Mouse (Mus musculus) forebrain, embryonic 14.5 days (tissue): ENCODE results near the gene Gkap1. TPM values are rescaled to one million over a fixed set of nuclear protein-coding genes. Genes with fewer than 3 reads are reported as not detected.

Source experiments
- ATAC-seq: fragments of 200-750 bp; cut with Nextera tagmentation; 2 replicates; pipeline ENCODE4 v1.8.0; 2017; ENCODE audit warnings: mild to moderate bottlenecking, moderate library complexity
- DNase-seq: peaks from one replicate; pipeline ENCODE4 v3.0.0-alpha.2; 2015; ENCODE audit warnings: low spot score
- H3K27ac ChIP-seq: fragments of 300-500 bp; sonication (generic); 2 replicates; pipeline ENCODE4 v1.5.1; 2014; ENCODE audit warnings: low read depth, mild to moderate bottlenecking, control low read depth, low read length, moderate library complexity
- H3K27me3 ChIP-seq: fragments of 300-500 bp; sonication (generic); replicated peaks from 2 replicates; pipeline ENCODE4 v1.6.1; 2014; ENCODE audit warnings: low read length, control low read depth, mixed read lengths; ENCODE audit not compliant: control insufficient read depth, insufficient read depth
- H3K36me3 ChIP-seq: fragments of 300-500 bp; sonication (generic); 2 replicates; pipeline ENCODE4 v1.6.1; 2014; ENCODE audit warnings: low read length, control low read depth; ENCODE audit not compliant: control insufficient read depth, insufficient read depth
- H3K4me1 ChIP-seq: fragments of 300-500 bp; sonication (generic); 2 replicates; pipeline ENCODE4 v1.6.1; 2014; ENCODE audit warnings: antibody characterized with exemption, low read length, control low read depth; ENCODE audit not compliant: control insufficient read depth, insufficient read depth
- H3K4me2 ChIP-seq: fragments of 300-500 bp; sonication (generic); 2 replicates; pipeline ENCODE4 v1.6.1; 2014; ENCODE audit warnings: mild to moderate bottlenecking, control low read depth, low read length
- H3K4me3 ChIP-seq: fragments of 300-500 bp; sonication (generic); 2 replicates; pipeline ENCODE4 v1.5.1; 2014; ENCODE audit warnings: low read depth, low read length, control low read depth
- H3K9ac ChIP-seq: fragments of 300-500 bp; sonication (generic); 2 replicates; pipeline ENCODE4 v1.6.1; 2014; ENCODE audit warnings: mild to moderate bottlenecking, low read length, control low read depth, moderate library complexity
- H3K9me3 ChIP-seq: fragments of 300-500 bp; sonication (generic); replicated peaks from 2 replicates; pipeline ENCODE4 v1.6.1; 2016; ENCODE audit warnings: low read length, control low read depth, mixed read lengths; ENCODE audit not compliant: control insufficient read depth
- WGBS: fragments of 180-500 bp; shearing (Covaris S2); extraction: QIAGEN DNeasy Blood & Tissue Kit; methylation state at CpG from one replicate; pipeline ENCODE4 v1.1.7; 2014; 5-methylcytosine and 5-hydroxymethylcytosine counted together
- polyA plus RNA-seq: library from polyadenylated mRNA; unstranded; fragments of >200 nt; fragmentation: Nextera tagmentation; extraction: Ambion mirVana; gene quantifications from 2 replicates; pipeline ENCODE4 v1.2.1, GENCODE M21; 2014

The Gkap1 gene
- polyA plus RNA-seq, 1 experiment from 2014 or later, result 24.2 TPM

DNA sequence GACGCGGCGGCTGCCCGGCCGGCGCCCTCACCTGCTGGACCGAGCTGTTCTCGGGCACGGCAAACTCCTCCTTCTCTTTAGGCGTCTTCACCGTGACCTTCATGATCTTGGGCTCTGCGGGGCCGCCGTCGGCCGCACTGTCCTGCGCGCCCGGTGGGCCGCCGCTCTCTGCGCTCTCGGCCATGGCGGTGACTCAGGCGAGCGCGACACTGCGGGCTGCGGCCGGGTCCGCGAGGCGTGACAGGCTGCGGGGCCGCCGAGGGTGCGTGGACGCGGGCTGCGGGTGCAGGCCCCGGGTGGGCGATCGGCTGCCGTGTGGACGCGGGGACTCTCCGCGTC, 60.3 kb downstream of the Gkap1 start:
- H3K4me2 ChIP-seq, result peak overlapping the region; percentile 66
- peaks cover 16% of the 10 kb centered on the region for H3K4me1 ChIP-seq
- under 1% methylated on average over 42 of the region's 48 CpGs for WGBS
- H3K36me3 ChIP-seq, result no peaks in the 10 kb centered on the region
- DNase-seq, result no peak
- peak overlapping the region; percentile 100 for H3K4me3 ChIP-seq
- no peaks in the 10 kb centered on the region for H3K27me3 ChIP-seq
- ATAC-seq, result no peak
- H3K9me3 ChIP-seq, result no peaks in the 10 kb centered on the region
- peak overlapping the region; percentile 95 for H3K9ac ChIP-seq
- H3K27ac ChIP-seq, result peak overlapping the region; percentile 85

GRCm38 (mm10) chr13:58214346-58215252, 60.9 kb downstream of the Gkap1 start:
- peak; percentile 57 for ATAC-seq
- no peaks in the 10 kb centered on the region for H3K27me3 ChIP-seq
- no peaks in the 10 kb centered on the region for H3K36me3 ChIP-seq
- peak overlapping the region; percentile 95 for H3K9ac ChIP-seq
- 3% methylated on average over 41 of the region's 49 CpGs for WGBS
- peak overlapping the region; percentile 66 for H3K4me2 ChIP-seq
- H3K4me3 ChIP-seq, result peak overlapping the region; percentile 100
- peak; percentile 36 for DNase-seq
- no peaks in the 10 kb centered on the region for H3K9me3 ChIP-seq
- H3K27ac ChIP-seq, result peak overlapping the region; percentile 85
- H3K4me1 ChIP-seq, result peaks cover 16% of the 10 kb centered on the region

- 67% methylated on average over 8 of the region's 8 CpGs for WGBS
- peak overlapping the region; percentile 66 for H3K4me2 ChIP-seq
- no peaks in the 10 kb centered on the region for H3K9me3 ChIP-seq
- ATAC-seq (no peak), DNase-seq (no peak)
- peaks cover 16% of the 10 kb centered on the region for H3K4me1 ChIP-seq
- peak overlapping the region; percentile 100; the same call in 1 of the 2 replicates for H3K4me3 ChIP-seq
- peak overlapping the region; percentile 29 for H3K9ac ChIP-seq
- no peaks in the 10 kb centered on the region for H3K36me3 ChIP-seq
- no peaks in the 10 kb centered on the region for H3K27me3 ChIP-seq
- no peak overlapping the region for H3K27ac ChIP-seq
Measured at GRCm38 (mm10) chr13:58213801-58214200, 61.7 kb downstream of the Gkap1 start.

GRCm38 (mm10) chr13:58212530-58212929, 63.0 kb downstream of the Gkap1 start:
- 84% methylated on average over 2 of the region's 2 CpGs for WGBS
- DNase-seq, result no peak

GRCm38 (mm10) chr13:58210441-58210840, 65.1 kb downstream of the Gkap1 start:
- H3K4me3 ChIP-seq, result no peak overlapping the region
- no peak overlapping the region for H3K4me2 ChIP-seq
- no peak for DNase-seq
- peaks cover 10% of the 10 kb centered on the region for H3K4me1 ChIP-seq
- H3K9me3 ChIP-seq, result no peaks in the 10 kb centered on the region
- WGBS, result 81% methylated on average over 5 of the region's 5 CpGs
- no peaks in the 10 kb centered on the region for H3K27me3 ChIP-seq
- no peak for ATAC-seq
- no peak overlapping the region for H3K27ac ChIP-seq
- no peaks in the 10 kb centered on the region for H3K36me3 ChIP-seq
- no peak overlapping the region for H3K9ac ChIP-seq

More at GRCm38 (mm10) chr13:58212530-58212929, 63.0 kb downstream of the Gkap1 start:
- Histone ChIP-seq H3K9me3 (no peaks in the 10 kb centered on the region), H3K4me2 (no peak overlapping the region), H3K4me3 (no peak overlapping the region), H3K4me1 (peaks cover 16% of the 10 kb centered on the region), H3K27ac (no peak overlapping the region), H3K9ac (no peak overlapping the region), H3K36me3 (no peaks in the 10 kb centered on the region), H3K27me3 (no peaks in the 10 kb centered on the region)
- no peak for ATAC-seq

GRCm38 (mm10) chr13:58206084-58206483, 69.4 kb downstream of the Gkap1 start:
- Histone ChIP-seq H3K27me3 (no peaks in the 10 kb centered on the region), H3K36me3 (no peaks in the 10 kb centered on the region), H3K9ac (no peak overlapping the region), H3K4me3 (no peak overlapping the region), H3K4me2 (no peak overlapping the region), H3K27ac (no peak overlapping the region), H3K4me1 (no peaks in the 10 kb centered on the region), H3K9me3 (no peaks in the 10 kb centered on the region)
- no peak for ATAC-seq
- no peak for DNase-seq
- WGBS, result 92% methylated on average over 4 of the region's 4 CpGs

DNA sequence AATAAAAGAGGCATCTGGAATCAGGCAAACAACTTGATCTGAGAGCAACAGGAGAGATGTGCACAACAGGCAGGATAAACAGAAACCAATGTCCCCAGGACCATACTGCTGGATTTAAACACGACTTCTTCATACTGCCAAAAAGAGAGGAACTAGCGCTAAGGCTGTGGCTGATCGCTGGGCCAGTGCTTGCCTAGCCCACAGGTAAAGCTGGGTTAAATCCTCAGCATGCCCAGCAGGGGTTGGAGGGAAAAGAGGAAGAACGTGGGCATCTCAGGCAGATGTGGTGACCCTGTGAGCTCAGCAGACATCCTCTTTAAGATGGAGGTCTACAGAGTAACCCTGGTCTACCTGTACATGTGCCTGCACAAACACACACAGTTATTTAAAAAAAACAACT, 70.5 kb downstream of the Gkap1 start:
- Histone ChIP-seq H3K27me3 (no peaks in the 10 kb centered on the region), H3K36me3 (no peaks in the 10 kb centered on the region), H3K9me3 (no peaks in the 10 kb centered on the region), H3K4me1 (no peaks in the 10 kb centered on the region), H3K9ac (no peak overlapping the region), H3K4me2 (no peak overlapping the region), H3K27ac (no peak overlapping the region), H3K4me3 (no peak overlapping the region)
- no peak for DNase-seq
- 56% methylated on average over 4 of the region's 4 CpGs for WGBS
- no peak for ATAC-seq

GRCm38 (mm10) chr13:58204202-58204601, 71.3 kb downstream of the Gkap1 start:
- no peaks in the 10 kb centered on the region for H3K4me1 ChIP-seq

GRCm38 (mm10) chr13:58202903-58203302, 72.6 kb downstream of the Gkap1 start:
- Histone ChIP-seq H3K4me2 (no peak overlapping the region), H3K36me3 (peaks cover 3% of the 10 kb centered on the region), H3K4me1 (no peaks in the 10 kb centered on the region), H3K27me3 (no peaks in the 10 kb centered on the region), H3K4me3 (no peak overlapping the region), H3K9me3 (no peaks in the 10 kb centered on the region), H3K27ac (no peak overlapping the region), H3K9ac (no peak overlapping the region)
- DNase-seq (no peak), ATAC-seq (no peak)
- WGBS, result 89% methylated on average over 1 of the region's 1 CpGs

More at GRCm38 (mm10) chr13:58204202-58204601, 71.3 kb downstream of the Gkap1 start:
- WGBS, result 92% methylated on average over 3 of the region's 3 CpGs
- H3K4me2 ChIP-seq, result no peak overlapping the region
- no peak for ATAC-seq
- H3K27me3 ChIP-seq, result no peaks in the 10 kb centered on the region
- no peak overlapping the region for H3K27ac ChIP-seq
- H3K36me3 ChIP-seq, result no peaks in the 10 kb centered on the region
- no peak overlapping the region for H3K9ac ChIP-seq
- DNase-seq, result no peak
- H3K4me3 ChIP-seq, result no peak overlapping the region
- H3K9me3 ChIP-seq, result no peaks in the 10 kb centered on the region
